Mouse (Mus musculus): ENCODE results near the gene Tacc3.
A peak's percentile ranks its signal among the peaks of the same experiment; 100 is the strongest.

Gene Tacc3

DNA sequence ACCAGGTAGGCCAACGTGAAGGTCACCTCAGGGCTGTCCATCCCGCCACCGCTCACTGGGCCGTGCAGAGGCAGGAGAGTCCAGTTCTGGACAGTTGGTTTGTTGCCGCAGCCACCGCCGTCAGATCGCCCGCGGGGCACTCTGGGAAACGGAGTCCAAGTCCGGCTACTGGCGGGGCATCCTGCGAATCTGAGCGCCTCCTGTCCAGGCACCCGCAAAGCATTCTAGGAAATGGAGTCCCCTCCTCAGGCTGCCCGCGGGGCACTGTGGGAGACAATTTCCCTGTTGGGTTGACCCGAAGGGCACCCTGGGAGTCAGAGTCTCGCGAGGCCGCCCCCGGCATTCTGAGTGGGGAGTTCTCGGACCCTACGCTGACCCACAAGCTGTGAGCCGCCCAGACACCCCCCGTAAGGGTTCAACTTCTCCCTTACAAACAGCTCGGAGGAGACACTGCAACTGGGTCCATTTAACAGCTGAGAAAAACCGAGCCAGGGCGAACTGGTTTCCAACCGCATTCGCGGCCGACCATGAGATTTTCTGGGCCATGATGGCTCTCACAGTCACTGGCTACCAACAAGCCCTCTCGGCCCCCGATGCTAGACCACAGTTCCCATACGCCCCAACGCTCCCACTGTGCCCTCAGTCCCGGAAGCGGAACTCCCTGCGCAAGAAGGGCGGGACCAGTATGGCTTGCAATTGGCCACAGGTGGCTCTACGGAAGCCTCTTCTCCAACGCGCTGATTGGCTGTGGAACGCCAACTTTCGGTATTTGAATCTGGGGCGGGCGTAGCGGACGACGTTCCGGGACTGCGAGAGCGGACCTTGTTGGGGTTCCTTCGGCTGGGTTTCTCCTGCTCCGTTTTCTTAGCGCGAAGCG is at the start of gene Tacc3, which contains the start of gene Tmem129:
Tacc3 (plus strand) TSS at position 342 of the 877 bp plus-strand sequence.
Tmem129 (minus strand) TSS at position 630 of the 877 bp plus-strand sequence.
- peak; percentile 97 to 99 for DNase-seq

DNA sequence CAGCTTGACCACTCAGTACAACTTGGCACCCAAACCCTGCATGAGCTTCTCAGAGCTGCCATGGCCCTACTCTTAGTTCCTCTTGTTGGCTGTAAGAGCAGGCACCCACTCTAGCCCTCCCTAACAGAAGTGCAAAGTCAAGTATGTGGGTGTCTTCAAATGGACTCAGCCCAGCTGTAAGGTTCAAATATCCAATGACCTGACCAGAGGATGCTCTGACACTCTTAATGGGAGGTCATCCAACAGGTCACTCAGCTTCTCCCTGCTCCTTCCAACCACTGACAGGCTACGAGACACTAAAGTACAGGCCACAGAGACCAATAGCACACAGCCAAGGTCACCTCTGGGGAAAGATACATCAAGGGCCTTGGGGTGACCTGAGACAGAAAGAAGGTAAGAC is 48.7 kb upstream of the Tacc3 start:
- no peak for DNase-seq

DNA sequence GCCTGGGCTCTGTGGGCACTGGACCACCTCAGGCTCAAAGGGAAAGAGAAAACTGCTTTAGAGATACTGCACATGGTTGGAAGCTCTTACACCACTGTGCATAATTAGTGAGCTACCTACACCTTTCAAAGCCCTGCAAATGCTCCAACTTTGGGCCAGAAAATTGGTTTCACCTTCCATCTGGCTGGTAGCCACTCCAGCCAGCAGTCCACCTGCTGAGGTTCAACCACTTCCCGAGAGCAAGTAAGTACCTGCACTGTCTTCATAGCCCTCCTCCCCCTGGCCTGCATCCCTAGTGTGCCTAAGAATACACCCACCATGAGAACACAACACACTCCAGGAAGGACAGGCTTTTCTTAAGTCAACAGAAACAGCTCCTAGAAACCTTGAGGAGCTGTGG is 46.1 kb upstream of the Tacc3 start:
- no peak for DNase-seq

DNA sequence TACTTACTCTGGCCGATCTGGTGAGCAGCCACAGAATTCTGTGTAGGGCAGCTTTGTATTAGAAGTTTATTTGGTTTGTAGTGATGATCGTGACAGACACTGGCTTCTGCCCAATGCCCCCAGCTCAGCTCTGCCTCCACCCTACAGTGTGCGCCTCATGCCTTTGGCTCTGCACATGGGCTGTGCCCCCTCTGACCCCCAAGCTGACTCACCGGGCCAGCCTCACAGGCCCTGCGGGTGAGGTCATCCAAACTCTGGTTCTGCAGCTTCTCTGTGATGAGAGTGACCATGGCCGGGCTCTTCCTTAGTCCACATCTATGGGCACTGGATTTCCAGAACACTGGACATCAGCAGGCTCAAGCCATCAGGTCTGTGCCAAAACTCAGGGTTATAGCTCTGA is 43.5 kb upstream of the Tacc3 start:
- no peak for DNase-seq

DNA sequence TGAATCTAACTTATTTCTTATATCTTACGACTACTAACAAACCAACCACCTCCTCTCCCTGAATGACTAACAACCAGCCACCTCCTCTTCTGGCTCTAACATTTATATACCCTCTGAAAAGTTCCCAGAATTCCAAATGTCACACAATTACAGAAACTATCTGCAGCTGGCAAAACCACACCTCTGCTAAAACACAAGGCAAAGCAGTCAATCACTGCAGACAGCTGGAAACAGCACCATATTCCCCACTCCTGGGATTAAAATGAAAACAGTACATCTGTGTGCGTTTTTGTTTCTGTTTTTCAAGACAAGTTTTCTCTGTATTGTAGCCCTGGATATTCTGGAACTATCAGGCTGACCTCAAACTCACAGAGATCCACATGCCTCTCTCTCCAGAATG is 35.3 kb upstream of the Tacc3 start:
- DNase-seq = no peak

DNA sequence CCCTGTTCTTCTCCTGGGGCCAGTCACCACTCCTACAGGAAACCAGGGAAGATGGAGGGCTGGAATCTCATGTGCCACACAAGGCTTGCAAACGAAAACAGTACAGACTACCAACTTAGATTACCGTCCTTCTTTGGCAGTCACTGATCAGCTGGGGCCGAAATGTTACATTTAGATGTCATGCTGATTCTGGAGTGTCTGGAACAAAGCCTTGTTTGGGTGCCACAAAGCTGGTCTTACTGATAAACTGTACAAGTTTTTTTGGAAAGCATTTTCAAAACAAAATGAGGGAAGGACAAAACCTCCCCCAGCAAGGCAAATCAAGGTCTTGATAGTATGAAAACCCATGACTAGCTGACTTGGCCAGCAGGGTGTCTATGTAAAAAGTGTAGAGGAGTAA is 34.2 kb upstream of the Tacc3 start:
- DNase-seq = no peak

DNA sequence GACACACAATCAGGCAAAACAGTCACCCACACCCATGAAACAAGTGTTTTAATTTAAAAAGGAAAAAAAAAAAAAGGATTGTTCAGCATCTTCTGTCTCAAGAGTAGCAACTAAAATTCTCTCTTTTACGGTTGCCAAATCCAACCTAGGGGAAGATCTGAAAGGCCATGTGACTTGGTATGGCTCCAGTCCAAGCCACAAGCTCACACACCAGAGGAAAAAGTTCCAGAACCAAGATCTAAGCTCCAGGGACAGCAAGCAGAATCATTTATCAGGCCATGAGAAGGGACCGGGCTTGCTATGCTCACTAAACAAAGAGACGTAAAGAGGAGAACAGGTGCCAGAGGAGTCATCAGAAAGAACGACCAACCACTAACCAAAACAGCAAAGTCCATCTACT is 30.0 kb upstream of the Tacc3 start:
- DNase-seq = peak in 1 of 2 experiments; percentile 10

DNA sequence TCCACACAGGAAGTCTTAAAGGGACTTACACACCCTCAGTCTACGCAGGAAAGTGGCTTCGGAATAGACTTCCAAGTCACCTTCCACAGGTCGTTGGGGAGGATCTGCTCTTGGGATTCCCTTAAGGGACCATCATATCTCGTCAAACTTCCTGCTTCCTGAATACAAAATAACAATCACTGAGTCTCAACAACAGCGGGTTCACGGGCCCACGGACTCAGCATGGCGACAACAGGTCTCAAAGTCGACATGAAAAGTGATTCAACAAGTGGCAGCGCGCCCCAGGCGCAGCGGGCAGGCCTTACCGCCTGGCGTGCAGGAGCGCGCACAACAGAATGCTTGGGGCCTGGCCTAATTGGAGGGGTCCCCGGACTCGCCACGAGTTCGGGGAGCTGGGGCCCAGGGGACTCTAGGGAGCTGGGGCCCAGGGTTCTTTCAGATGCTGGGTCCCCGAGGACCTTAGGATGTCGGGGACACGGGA is 29.1 kb upstream of the Tacc3 start:
- DNase-seq = peak in 1 of 2 experiments; percentile 67

DNA sequence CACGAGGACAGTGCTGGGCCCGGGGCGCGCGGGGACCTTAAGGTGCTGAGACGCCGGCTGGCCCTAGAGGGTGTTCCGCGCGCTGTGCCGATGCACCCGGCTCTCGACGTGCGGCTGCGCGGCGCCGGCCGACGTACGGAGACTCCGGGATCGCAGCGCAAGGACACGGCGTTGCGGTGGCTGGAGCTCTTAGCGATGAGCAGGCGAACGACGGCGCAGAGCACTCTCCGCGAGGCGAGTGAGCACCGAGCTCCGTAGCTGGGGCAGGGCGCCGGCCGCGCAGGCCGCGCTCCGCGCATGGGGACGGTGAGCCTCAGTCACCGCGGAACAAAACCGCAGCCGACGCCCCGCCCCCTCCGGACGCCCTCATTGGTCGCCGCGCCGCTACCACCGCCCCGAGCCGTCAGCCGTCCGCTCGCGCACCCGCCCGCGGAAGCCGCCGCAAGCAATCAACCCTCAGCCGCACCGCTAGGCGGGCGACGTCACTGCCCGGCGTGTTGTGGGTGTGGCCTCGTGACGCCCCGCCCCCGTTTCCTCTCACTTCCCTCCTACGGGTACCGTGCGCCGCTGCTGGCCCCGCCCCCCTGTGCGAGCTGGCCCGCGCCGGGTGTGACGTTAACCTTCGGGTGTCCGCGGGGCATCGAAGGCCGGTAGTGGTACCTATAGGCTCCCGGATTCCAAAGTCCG is 28.5 kb upstream of the Tacc3 start, which contains the start of the genes Fam53a and Gm9903:
Fam53a (minus strand) TSS at position 335 of the 687 bp plus-strand sequence.
Gm9903 (plus strand) TSS at position 625 of the 687 bp plus-strand sequence.
- DNase-seq = peak; percentile 100

DNA sequence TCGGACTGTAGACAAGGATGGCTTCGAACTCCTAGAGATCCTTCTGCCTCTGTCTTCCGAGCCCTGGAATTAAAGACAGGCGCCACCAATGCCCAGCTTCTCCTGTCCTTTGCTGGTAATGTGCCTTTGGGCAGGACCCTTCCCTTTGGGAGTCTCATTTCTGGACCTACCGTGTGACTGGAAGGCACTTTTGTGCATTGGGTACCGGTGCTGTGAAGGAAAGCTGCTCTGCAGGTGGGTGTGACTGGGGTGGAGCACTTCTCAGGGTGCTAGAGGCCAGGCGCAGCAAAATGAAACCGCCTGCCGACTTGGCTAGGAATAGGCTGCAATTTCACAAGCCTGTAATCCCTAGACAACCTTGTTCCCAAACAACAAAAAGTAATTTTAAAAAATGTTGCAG is 27.9 kb upstream of the Tacc3 start:
- peak; percentile 42 to 48 for DNase-seq

DNA sequence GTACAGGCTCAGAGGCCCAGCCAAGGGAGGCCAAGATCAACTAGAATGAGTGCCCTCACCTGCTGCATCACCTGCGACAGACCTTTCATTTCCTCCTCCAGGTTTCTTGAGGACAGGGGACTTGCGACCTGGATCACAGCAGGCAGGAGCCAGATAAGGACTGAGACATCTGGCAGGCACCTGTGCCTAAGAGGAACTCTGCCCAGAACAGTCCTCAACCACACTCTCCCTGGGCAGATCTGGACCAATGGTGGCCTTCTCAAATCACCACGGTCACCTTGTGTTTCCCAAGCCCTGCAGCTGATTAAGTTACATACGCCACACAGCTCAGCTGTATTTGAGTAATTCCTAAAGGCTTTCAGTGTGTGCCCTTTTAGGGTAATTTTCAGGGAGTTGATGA is 27.3 kb upstream of the Tacc3 start:
- no peak for DNase-seq

DNA sequence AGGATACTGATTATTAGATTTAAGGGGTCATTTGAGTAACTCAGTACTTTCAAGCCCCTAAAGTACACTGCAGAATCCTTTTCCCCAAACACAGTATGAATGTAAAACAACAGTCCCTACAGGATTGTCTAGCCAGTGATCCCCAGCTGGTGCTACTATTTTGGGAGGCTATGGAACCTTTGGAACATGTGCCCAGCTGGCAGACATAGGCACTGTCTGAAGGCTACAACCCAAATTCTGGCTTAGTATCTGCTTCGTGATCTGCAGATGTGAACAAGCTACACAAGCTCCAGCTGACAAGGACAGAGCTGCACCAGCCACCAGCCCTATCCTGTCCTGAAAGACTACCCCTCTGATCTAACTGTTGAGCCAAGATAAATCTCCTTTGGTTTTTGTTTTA is 25.4 kb upstream of the Tacc3 start:
- DNase-seq = no peak

DNA sequence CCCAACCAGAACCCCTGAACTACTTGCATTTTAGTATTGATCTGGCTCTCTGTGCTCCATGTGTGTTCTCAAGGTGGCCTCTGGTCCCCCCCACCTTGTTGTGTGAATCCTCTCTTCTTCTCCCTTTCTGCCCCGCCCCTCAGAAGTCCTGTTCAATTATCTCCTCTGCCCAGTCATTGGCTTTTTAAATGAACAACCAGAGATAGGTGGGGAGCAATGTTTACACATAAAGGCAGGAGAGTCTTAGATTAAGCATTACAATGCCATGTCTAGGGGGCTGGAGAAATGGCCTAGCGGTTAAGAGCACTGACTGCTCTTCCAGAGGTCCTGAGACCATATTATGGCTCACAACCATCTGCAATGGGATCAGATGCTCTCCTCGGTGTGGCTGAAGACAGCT is 22.6 kb upstream of the Tacc3 start:
- no peak for DNase-seq

DNA sequence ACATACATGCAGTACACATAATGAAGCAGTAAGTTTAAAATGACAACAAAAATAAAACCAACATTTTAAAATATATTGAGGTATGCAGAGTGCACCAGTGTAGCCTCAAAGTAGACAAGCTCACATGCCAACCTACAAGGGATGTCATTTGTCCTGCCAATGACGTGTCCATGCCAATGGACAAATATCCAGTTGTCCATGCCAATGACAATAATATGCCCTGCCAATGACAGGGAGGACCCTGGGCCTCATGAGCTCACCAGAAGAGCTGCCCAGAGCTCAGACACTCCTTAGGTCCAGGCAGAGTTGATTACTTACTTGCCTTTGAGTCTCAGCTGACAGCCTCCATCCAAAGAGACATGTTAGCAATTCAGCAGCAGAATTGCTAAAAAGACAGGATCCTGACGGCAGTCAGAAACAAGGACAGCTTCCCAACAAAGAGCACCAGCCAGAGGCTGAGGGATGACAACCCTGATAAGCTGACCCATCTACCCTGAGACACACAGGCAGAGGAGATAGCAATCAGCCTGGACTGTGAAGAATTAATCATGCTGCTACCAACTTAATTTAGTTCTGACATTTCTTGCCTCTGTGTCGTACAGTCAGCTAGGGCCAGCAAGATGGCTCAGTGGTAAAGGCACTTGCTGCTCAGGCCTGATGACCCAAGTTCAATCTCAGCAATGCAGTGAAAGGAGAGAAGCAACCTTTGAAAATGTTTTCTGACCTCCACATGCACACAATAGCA is 20.1 kb upstream of the Tacc3 start:
- no peak for DNase-seq

DNA sequence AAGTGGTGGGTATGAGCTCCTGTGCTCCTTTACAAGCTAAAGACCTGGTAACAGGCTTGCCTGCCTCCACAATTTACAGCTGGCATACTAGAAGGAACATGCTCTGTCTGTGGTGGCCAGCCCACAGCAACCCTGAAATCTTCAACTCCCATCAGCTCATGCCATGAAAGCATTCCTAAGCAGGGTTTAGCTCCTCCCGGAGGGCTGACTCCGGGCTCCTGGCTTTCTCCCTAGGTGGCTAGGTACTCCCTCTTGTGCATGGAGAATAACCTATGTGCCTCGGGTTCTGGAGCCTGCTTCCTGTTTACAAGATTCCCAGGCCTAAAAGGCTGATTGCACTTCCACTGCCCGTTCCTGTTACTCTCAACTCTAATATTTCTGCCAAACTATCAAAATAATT is 19.1 kb upstream of the Tacc3 start:
- no peak for DNase-seq

DNA sequence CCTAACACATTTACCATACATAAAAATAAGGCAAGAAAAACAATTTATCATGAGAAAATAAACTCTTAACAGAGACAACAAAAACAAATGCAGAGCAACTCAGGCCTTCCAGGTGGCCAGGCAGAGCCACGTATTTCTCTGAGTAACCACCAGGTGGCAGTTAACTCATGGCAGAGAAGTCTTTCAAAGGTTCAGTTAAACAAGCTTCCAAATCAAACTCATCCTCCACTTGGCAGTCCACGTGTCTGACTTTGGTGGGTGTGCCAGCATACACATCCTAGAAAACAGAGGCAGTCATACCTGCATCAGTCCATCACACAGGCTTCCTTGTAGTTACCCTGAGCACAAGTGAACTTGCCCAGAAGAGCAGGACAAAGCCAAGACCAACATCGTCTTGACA is 17.3 kb upstream of the Tacc3 start:
- peak in 1 of 2 experiments; percentile 57 for DNase-seq

DNA sequence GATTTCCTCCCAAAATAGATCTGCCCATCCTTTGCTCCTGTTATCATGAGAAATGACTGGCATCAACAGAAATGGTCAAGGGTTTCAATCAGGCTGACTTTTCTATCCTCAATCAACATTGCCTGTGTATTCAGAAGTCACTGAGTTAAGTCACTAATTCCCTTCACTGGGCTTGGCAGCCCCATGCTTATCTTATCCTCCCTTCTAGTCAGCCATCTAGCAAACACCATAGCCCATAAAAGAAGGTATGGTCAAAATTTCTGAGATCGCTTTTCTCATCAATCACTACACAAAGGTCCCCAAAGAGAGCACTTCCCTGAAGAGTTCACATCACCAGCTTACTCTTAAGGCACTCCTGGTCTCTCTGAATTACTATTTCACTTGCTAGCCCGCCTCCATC is 6.9 kb upstream of the Tacc3 start:
- DNase-seq = no peak

DNA sequence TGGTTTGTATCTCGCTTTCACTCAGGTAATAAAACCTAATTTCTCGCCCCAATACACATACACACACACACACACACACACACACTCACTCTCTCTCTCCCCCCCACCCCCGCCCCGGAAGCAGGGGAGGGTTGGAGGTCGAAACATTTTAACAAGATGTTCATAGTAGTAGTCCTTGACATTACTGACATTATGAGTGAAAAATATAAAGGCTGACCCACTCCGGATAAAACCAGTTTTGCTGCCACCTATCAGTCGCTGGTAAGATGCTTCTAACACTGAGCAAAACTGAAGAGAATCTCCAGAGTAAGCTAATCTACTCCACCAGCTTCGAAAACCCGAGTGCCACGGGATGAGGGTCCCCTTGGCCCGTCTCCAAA is 6.4 kb upstream of the Tacc3 start:
- DNase-seq = no peak

DNA sequence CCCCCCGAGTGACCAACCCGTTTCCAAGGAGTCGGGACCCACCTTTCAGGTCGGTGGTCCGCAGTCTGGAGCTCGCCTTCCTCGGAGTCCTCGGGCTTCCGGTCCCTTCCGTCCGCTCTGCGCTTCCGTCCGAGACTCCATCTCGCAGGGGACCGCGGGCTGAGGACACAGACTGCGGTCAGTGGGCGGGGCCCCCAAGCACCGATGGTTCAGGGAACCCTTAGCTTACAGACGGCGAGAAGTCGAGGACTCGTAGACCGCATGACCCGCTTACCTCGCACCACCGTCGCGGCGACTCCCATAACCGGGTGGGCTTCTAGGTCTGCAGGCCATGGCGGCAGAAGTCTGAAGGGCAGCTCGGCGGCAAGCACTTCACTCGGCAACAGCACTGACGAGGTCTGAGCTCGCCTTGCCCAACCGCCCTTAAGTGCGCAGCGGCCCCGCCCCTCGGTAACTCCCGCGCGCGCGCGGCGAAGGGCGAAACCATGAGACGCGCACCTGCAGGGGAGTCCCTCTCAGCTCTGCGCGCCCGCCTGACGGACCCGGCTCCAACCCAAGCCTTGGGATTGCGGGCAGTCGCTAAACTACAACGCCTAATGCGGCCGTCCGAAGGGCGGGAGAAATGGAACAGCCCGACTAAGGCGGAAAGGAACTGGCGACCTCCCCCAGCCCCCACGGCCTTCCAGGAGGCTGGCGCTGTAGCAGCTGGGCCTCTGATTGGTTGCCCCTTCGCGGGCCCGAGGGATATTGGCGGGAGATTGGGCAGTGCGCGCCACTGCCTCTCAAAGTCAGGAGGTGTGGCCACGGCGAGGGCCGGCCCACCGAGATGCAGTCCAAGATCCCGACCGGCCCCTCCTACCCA is 5.8 kb upstream of the Tacc3 start, which contains the start of gene Slbp:
Slbp (minus strand) TSS at position 654 of the 862 bp plus-strand sequence.
- peak; percentile 97 to 99 for DNase-seq

DNA sequence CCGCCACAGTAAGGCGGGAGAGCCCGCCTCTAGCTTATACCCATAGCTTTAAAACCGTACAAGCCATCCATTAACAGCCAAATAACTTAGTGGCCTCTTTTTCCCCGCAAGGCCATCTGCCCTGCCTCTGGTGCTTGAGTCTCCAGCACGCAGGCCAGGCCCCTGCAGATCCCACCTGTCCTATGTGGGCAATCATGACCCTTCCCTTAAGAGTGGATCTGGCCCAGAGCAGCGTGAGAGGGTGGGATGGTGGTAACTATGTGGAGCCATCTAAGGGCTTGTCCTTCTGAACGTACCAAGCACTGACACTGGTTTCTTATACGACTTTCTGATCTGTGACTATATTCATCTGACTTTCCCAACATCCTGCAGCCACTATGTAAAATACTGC is 5.2 kb upstream of the Tacc3 start:
- DNase-seq = no peak

DNA sequence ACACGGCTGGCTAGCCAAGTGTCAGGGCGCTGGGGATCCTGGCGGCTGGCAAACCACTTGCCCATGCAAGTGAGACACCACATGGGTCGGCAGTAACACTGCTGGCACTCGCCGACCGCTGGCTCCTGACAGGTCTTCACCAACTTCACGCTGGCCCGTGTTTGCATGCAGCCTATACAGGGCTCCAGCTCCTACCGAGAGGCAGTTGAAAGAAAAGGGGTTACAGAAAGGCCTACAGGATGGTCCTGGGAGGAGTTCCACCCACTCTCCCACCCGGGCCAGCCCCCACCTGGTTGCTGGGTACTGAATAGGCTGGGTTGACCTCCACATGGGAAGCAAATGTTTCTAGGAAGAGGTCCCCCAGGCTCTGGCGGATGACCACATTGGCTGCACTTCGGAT is 3.5 kb upstream of the Tacc3 start:
- DNase-seq = no peak

DNA sequence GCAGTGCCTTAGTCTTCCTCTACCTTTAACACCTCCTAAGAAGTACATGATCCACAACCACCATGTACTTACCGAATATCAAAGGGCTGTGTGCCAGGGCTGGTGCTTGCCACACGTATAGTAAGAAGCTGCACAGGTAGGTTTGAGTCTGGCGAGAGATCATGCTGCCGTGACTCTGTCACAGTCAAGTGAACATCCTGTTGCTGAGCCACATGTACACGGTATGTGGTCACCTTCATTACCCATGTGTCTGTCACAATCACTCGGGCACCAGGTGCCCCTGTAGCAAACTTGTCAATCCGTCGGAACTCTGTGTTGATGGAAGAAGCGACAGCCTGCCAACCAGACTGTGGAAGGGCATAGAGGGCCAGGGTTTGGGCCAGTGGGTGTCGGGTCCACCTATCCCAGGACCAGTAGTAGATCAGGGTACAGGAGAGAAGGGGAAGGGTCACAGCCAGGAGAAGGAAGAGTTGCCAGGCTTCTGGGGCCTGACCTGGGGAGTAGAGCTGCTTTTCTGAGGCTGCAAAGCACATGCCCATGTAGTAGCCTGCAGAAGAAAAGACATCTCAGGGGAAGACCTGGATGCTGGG is 2.6 kb upstream of the Tacc3 start:
- no peak for DNase-seq
